Mouse (Mus musculus) CH12.LX (cell line): ENCODE measurements around the gene Il1r1. TPM values are rescaled to one million over a fixed set of nuclear protein-coding genes. Genes with fewer than 3 reads are reported as not detected.

Experiments used
- DNase-seq: peaks from one replicate; pipeline ENCODE4 v3.0.0-alpha.2; 2013; ENCODE audit errors: extremely low read depth
- H3K27ac ChIP-seq: 2 replicates; pipeline ENCODE4 v1.5.1; 2012; ENCODE audit warnings: low read depth, mild to moderate bottlenecking, control low read depth, moderate library complexity; ENCODE audit not compliant: insufficient read depth
- H3K27me3 ChIP-seq: replicated peaks from 2 replicates; pipeline ENCODE3; 2012; ENCODE audit warnings: inconsistent platforms
- H3K36me3 ChIP-seq, 2 experiments: replicated peaks in 1 of 2; 2 replicates each; pipeline versions ENCODE3 to v1.6.1; 2012; ENCODE audit warnings: inconsistent platforms in 1 of 2, low read length in 1 of 2, mild to moderate bottlenecking in 1 of 2, mixed read lengths in 1 of 2, moderate library complexity in 1 of 2; ENCODE audit not compliant: control insufficient read depth in 1 of 2, insufficient read depth in 1 of 2
- H3K4me1 ChIP-seq, 2 experiments: 2 replicates each; pipeline ENCODE4 v1.6.1; 2012; ENCODE audit warnings: inconsistent platforms in 1 of 2, moderate library complexity in 1 of 2; ENCODE audit not compliant: insufficient read depth in 2 of 2, control insufficient read depth in 1 of 2
- H3K4me2 ChIP-seq: 2 replicates; pipeline ENCODE4 v1.6.1; 2012; ENCODE audit warnings: low read depth, mild to moderate bottlenecking, control low read depth; ENCODE audit not compliant: poor library complexity, insufficient read depth, severe bottlenecking
- H3K4me3 ChIP-seq, 3 experiments: fragments of 150-350 bp in 1 of 3; sonication (generic) in 1 of 3; replicated peaks in 1 of 3; 2 replicates each; pipeline versions ENCODE3 to v1.5.1; 2011 to 2012; ENCODE audit warnings: low read depth in 2 of 3, low read length in 2 of 3, mild to moderate bottlenecking in 2 of 3, moderate library complexity in 2 of 3, control low read depth in 1 of 3, improper control_type of control experiment in 1 of 3, inconsistent platforms in 1 of 3, mixed read lengths in 1 of 3; ENCODE audit not compliant: poor library complexity in 1 of 3
- H3K79me2 ChIP-seq: replicated peaks from 2 replicates; pipeline ENCODE4 v1.6.1; 2012; ENCODE audit warnings: mild to moderate bottlenecking, moderate library complexity; ENCODE audit not compliant: control insufficient read depth, poor library complexity, insufficient read depth, severe bottlenecking; ENCODE audit errors: extremely low read depth
- H3K9ac ChIP-seq: 2 replicates; pipeline ENCODE4 v1.6.1; 2012; ENCODE audit warnings: low read depth, mild to moderate bottlenecking, control low read depth, moderate library complexity; ENCODE audit not compliant: insufficient read depth
- H3K9me3 ChIP-seq: replicated peaks from 2 replicates; pipeline ENCODE3; 2012; ENCODE audit warnings: low read length, inconsistent platforms, mixed read lengths
- BHLHE40 ChIP-seq: IDR thresholded peaks from 2 replicates; pipeline ENCODE4 v1.6.1; 2011; ENCODE audit warnings: mild to moderate bottlenecking, low read depth, low read length, improper control_type of control experiment
- CHD1 ChIP-seq: IDR thresholded peaks from 2 replicates; pipeline ENCODE4 v1.6.1; 2012; ENCODE audit warnings: low read depth, low read length, improper control_type of control experiment, inconsistent platforms
- CTCF ChIP-seq, 2 experiments: IDR thresholded peaks in 1 of 2; conservative IDR thresholded peaks in 1 of 2; 2 replicates each; pipeline ENCODE4 v1.5.1; 2011 to 2012; ENCODE audit warnings: low read depth in 2 of 2, low read length in 2 of 2, improper control_type of control experiment in 1 of 2, inconsistent platforms in 1 of 2, mild to moderate bottlenecking in 1 of 2, moderate library complexity in 1 of 2
- ELF1 ChIP-seq: IDR thresholded peaks from 2 replicates; pipeline ENCODE4 v1.6.1; 2014; ENCODE audit warnings: low read depth, mild to moderate bottlenecking, inconsistent platforms, low read length, improper control_type of control experiment
- ETS1 ChIP-seq: conservative IDR thresholded peaks from 2 replicates; pipeline ENCODE4 v1.6.1; 2012; ENCODE audit warnings: low read depth, mild to moderate bottlenecking, inconsistent platforms, low read length, improper control_type of control experiment, moderate library complexity
- HCFC1 ChIP-seq: IDR thresholded peaks from 2 replicates; pipeline ENCODE4 v1.6.1; 2012; ENCODE audit warnings: low read depth, mild to moderate bottlenecking, inconsistent platforms, low read length, improper control_type of control experiment
- IRF4 ChIP-seq: IDR thresholded peaks from 2 replicates; pipeline ENCODE4 v1.6.1; 2014; ENCODE audit warnings: low read depth, mild to moderate bottlenecking, inconsistent platforms, low read length, improper control_type of control experiment
- JUN ChIP-seq: IDR thresholded peaks from 2 replicates; pipeline ENCODE4 v1.6.1; 2011; ENCODE audit warnings: low read depth, mild to moderate bottlenecking, low read length, improper control_type of control experiment, moderate library complexity; ENCODE audit not compliant: insufficient read depth
- JUND ChIP-seq: conservative IDR thresholded peaks from 2 replicates; pipeline ENCODE4 v1.6.1; 2011; ENCODE audit warnings: low read depth, low read length, improper control_type of control experiment
- MAFK ChIP-seq: IDR thresholded peaks from 2 replicates; pipeline ENCODE4 v1.6.1; 2011; ENCODE audit warnings: low read length, improper control_type of control experiment; ENCODE audit not compliant: insufficient replicate concordance
- MAX ChIP-seq: IDR thresholded peaks from 2 replicates; pipeline ENCODE4 v1.6.1; 2011; ENCODE audit warnings: low read length, improper control_type of control experiment
- MXI1 ChIP-seq: IDR thresholded peaks from 2 replicates; pipeline ENCODE4 v1.6.1; 2011; ENCODE audit warnings: mild to moderate bottlenecking, low read depth, low read length, improper control_type of control experiment
- NELFE ChIP-seq: IDR thresholded peaks from 2 replicates; pipeline ENCODE4 v1.6.1; 2011; ENCODE audit warnings: low read depth, low read length, improper control_type of control experiment
- POLR2A ChIP-seq: IDR thresholded peaks from 2 replicates; pipeline ENCODE4 v1.6.1; 2011; ENCODE audit warnings: low read depth, mild to moderate bottlenecking, improper control_type of control experiment, low read length
- POLR2AphosphoS2 ChIP-seq: IDR thresholded peaks from 2 replicates; pipeline ENCODE4 v1.6.1; 2011; ENCODE audit warnings: low read depth, low read length, improper control_type of control experiment
- USF2 ChIP-seq: conservative IDR thresholded peaks from 2 replicates; pipeline ENCODE4 v1.6.1; 2011; ENCODE audit warnings: low read depth, low read length, improper control_type of control experiment
- ZC3H11A ChIP-seq: IDR thresholded peaks from 2 replicates; pipeline ENCODE4 v1.6.1; 2012; ENCODE audit warnings: low read depth, mild to moderate bottlenecking, inconsistent platforms, low read length, improper control_type of control experiment
- ZNF384 ChIP-seq: IDR thresholded peaks from 2 replicates; pipeline ENCODE4 v1.6.1; 2012; ENCODE audit warnings: low read depth, low read length, improper control_type of control experiment, inconsistent platforms
- dilution Hi-C: fragments of 300-500 bp; cut with MboI; formaldehyde crosslinking; loops from 2 replicates; pipeline ENCODE4 v1.14.3; 2020; ENCODE audit warnings: low sequenced_read_pairs; ENCODE audit not compliant: extremely low pct_unique_long_range_greater_than_20kb, extremely low pct_ligation_motif_present
- in situ Hi-C: fragments of 300-500 bp; cut with MboI; formaldehyde crosslinking; loops from 3 replicates; pipeline ENCODE4 v1.14.3; 2019; ENCODE audit warnings: low sequenced_read_pairs, low pct_ligation_motif_present, low pct_unique_long_range_greater_than_20kb, mixed read lengths
- polyA plus RNA-seq: library from polyadenylated mRNA; unstranded; fragments of >175 nt; gene quantifications from 2 replicates; pipeline ENCODE4 v1.2.1, GENCODE M21; 2012; ENCODE audit warnings: low read depth; ENCODE audit not compliant: insufficient read length
- total RNA-seq, 2 experiments: library from RNA; depleted of rRNA; stranded (reverse); fragments of 300-350 nt in 1 of 2; fragments of >200 nt in 1 of 2; gene quantifications; 2 replicates each; pipeline ENCODE4 v1.2.3; 2012 to 2014

Gene Il1r1
- total and polyA plus RNA-seq, 3 experiments, result 0.04 TPM; not detected in 2

DNA sequence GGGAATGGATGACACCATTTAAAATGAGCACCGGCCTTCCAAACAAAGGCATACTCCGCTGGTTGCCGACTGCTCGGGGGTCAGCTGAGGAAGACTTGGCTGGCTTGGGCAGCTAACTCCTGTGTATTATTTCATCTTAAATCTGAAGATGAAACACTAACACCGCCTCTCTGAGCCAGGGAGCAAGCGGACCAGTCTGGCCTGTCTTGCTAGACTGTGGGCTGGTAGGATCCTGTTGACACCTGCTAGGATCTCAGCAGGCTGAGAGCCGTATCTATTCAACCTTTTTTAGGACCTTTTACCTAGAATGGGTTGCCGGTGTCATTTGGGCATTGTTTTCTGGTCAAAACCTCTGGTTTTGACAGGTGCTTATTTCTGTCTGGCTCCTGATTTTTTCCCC is 92.8 kb downstream of the Il1r1 start:
- no peaks in the 10 kb centered on the region for H3K27me3 ChIP-seq
- dilution Hi-C loops (no loop called here), in situ Hi-C loops (no loop called here)
- H3K27ac ChIP-seq, result no peak overlapping the region
- peaks cover 6 to 15% of the 10 kb centered on the region in 2 experiments; a peak in 3 of 4 replicates for H3K4me1 ChIP-seq
- no peak overlapping the region for H3K4me3 ChIP-seq
- no peaks in the 10 kb centered on the region for H3K79me2 ChIP-seq
- no peaks in the 10 kb centered on the region for H3K9me3 ChIP-seq
- H3K36me3 ChIP-seq, result no peaks in the 10 kb centered on the region
- no peak overlapping the region for H3K4me2 ChIP-seq
- no peak for TF ChIP-seq CTCF (conservative IDR thresholded peaks at IDR 0.05 in 1 of 2, IDR thresholded peaks at IDR 0.05 in 1 of 2; ENCODE audit: low read depth in 2 of 2, low read length in 2 of 2)
- no peak for TF ChIP-seq ELF1
- no peak for TF ChIP-seq POLR2A
- TF ChIP-seq JUND, result no peak
- TF ChIP-seq USF2, result no peak
- TF ChIP-seq POLR2AphosphoS2, result no peak
- TF ChIP-seq MXI1, result no peak
- H3K9ac ChIP-seq, result no peak overlapping the region
- no peak for DNase-seq

GRCm38 (mm10) chr1:40321824-40322223 is 96.9 kb downstream of the Il1r1 start:
- no peaks in the 10 kb centered on the region for H3K79me2 ChIP-seq
- no peak for TF ChIP-seq NELFE
- TF ChIP-seq JUND, result no peak
- no peak for TF ChIP-seq CHD1
- no peak for TF ChIP-seq ZC3H11A
- TF ChIP-seq IRF4, result no peak
- TF ChIP-seq ELF1, result no peak
- no peak for TF ChIP-seq MAX
- no peak for TF ChIP-seq USF2
- no peak for TF ChIP-seq JUN
- TF ChIP-seq MXI1, result no peak
- TF ChIP-seq HCFC1, result no peak
- TF ChIP-seq BHLHE40, result no peak
- no peak for TF ChIP-seq ZNF384
- peaks cover 0 to 10% of the 10 kb centered on the region in 2 experiments; a peak in 3 of 4 replicates for H3K4me1 ChIP-seq
- in situ Hi-C loops, result no loop called here
- no peak for DNase-seq
- H3K36me3 ChIP-seq, result no peaks in the 10 kb centered on the region
- no peak overlapping the region for H3K9ac ChIP-seq
- H3K27me3 ChIP-seq, result no peaks in the 10 kb centered on the region
- no peaks in the 10 kb centered on the region for H3K9me3 ChIP-seq
- H3K27ac ChIP-seq, result no peak overlapping the region
- dilution Hi-C loops, result no loop called here
- no peak overlapping the region for H3K4me2 ChIP-seq
- H3K4me3 ChIP-seq, result no peak overlapping the region

DNA sequence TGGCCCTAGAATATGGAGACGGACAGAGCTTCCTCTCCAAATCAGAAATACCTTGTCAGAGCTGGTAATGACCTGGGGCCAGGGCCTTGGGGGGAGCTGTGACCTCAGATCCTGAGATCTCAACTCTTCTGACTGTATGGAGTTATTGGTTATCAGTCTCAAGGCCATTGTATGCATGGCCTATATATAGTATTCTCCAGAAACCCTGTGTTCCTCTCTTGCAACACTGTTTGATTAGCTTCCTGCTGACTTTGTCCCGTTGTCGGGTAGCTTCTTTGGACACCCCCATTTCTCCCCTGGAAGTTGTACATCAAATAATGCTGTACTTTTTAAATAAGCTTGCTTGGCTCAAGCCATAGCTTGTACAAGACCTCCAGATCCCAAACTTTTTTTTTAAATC is 97.7 kb downstream of the Il1r1 start:
- no peaks in the 10 kb centered on the region for H3K36me3 ChIP-seq
- dilution Hi-C loops, result no loop called here
- TF ChIP-seq ETS1 (no peak), MAFK (no peak)
- TF ChIP-seq, all 38 proteins: peak for 0
- Histone ChIP-seq H3K9me3 (no peaks in the 10 kb centered on the region), H3K9ac (no peak overlapping the region), H3K4me1 (peaks cover 0 to 8% of the 10 kb centered on the region in 2 experiments; a peak in 3 of 4 replicates), H3K4me2 (no peak overlapping the region), H3K4me3 (no peak overlapping the region), H3K79me2 (no peaks in the 10 kb centered on the region), H3K27me3 (no peaks in the 10 kb centered on the region), H3K27ac (no peak overlapping the region)
- no peak for DNase-seq
- in situ Hi-C loops, result no loop called here
